Mouse (Mus musculus): ENCODE measurements around the gene Ascc3.
A peak's percentile ranks its signal among the peaks of the same experiment; 100 is the strongest.

The Ascc3 gene

GRCm38 (mm10) chr10:50592355-50593293 lies at the start of gene Ascc3:
Ascc3 (plus strand) TSS chr10:50592669.
- peak; percentile 93 for DNase-seq (ENCODE audit: low read depth, low spot score)

DNA sequence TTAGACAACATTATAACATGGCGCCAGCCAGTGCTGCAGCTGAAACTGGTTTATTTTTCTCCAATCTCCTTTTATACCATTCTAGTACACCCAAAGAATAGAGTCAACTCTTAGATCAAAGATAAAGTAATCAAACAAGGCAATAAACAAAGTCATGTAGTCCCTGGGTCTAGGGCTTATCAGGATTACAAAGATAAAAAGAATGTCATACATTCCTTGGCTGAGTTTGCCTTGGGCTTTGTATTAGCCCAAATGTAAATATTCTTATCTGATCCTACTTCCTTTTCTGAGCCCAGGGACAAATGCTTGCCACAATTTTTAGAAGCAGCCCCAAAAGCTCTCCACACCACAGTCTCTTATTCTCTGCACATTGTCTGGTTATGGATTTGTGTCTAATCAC lies 7.7 kb upstream of the Ascc3 start:
- DNase-seq (ENCODE audit: low read depth, low spot score): no peak

- no peak for DNase-seq (ENCODE audit: low read depth, low spot score)
These were observed 5.9 kb upstream of the Ascc3 start for GRCm38 (mm10) chr10:50586556-50586955.

GRCm38 (mm10) chr10:50593371-50593770 lies 902 bp downstream of the Ascc3 start:
- DNase-seq (ENCODE audit: low read depth, low spot score): no peak

- DNase-seq (ENCODE audit: low read depth, low spot score): no peak
These were observed 2.9 kb downstream of the Ascc3 start for GRCm38 (mm10) chr10:50595340-50595739.

DNA sequence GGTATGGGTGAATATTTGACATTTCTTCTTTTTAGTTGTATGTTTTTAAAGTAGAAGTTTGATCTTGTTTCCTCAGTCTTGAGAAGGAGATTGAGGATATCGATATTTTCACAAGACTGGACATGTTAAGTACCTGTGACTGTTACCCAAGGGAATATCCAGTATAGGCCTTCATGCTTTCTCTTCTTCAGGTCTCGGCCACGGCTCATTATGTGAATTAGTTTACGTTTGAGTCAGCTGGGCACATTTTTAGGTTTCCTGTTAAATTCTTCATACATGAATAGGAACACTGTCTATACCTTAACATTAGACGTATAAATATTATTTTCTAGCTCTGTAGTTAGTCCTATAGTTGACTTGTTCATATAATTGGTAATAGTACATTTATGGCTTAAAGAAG lies 12.4 kb downstream of the Ascc3 start:
- no peak for DNase-seq (ENCODE audit: low read depth, low spot score)

DNA sequence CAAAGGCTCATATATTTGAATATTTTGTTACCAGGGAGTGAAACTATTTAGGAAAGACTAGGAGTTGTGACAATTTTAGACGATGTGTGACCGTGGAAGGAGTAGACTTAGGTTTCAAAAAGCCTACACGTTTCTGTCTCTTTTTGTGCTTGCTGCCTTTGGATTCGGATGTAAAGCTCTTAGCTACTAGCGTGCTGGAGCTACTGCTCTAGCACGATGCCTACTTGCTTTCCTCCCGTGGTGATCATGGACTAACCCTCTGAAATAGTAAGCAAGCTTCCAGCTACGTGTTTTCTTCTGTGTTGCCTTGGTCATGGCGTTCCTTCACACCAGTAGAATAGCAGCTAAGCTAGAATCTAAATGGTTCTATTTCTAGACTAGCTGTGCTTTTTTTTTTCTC lies 21.4 kb downstream of the Ascc3 start:
- DNase-seq (ENCODE audit: low read depth, low spot score): peak; percentile 25

- no peak for DNase-seq (ENCODE audit: low read depth, low spot score)
These were observed 33.4 kb downstream of the Ascc3 start for GRCm38 (mm10) chr10:50625874-50626273.

- DNase-seq (ENCODE audit: low read depth, low spot score): no peak
These were observed 47.1 kb downstream of the Ascc3 start for GRCm38 (mm10) chr10:50639607-50640006.

- DNase-seq (ENCODE audit: low read depth, low spot score): no peak
These were observed 58.1 kb downstream of the Ascc3 start for GRCm38 (mm10) chr10:50650612-50651011.

GRCm38 (mm10) chr10:50653551-50653950 lies 61.1 kb downstream of the Ascc3 start:
- no peak for DNase-seq (ENCODE audit: low read depth, low spot score)

GRCm38 (mm10) chr10:50657352-50657751 lies 64.9 kb downstream of the Ascc3 start:
- peak; percentile 61 for DNase-seq (ENCODE audit: low read depth, low spot score)

GRCm38 (mm10) chr10:50671517-50671916 lies 79.0 kb downstream of the Ascc3 start:
- peak; percentile 95 for DNase-seq (ENCODE audit: low read depth, low spot score)

GRCm38 (mm10) chr10:50690324-50690723 lies 97.9 kb downstream of the Ascc3 start:
- no peak for DNase-seq (ENCODE audit: low read depth, low spot score)

- peak; percentile 40 for DNase-seq (ENCODE audit: low read depth, low spot score)
These were observed 106.5 kb downstream of the Ascc3 start for GRCm38 (mm10) chr10:50698836-50699433.

- DNase-seq (ENCODE audit: low read depth, low spot score): no peak
These were observed 109.3 kb downstream of the Ascc3 start for GRCm38 (mm10) chr10:50701736-50702135.

DNA sequence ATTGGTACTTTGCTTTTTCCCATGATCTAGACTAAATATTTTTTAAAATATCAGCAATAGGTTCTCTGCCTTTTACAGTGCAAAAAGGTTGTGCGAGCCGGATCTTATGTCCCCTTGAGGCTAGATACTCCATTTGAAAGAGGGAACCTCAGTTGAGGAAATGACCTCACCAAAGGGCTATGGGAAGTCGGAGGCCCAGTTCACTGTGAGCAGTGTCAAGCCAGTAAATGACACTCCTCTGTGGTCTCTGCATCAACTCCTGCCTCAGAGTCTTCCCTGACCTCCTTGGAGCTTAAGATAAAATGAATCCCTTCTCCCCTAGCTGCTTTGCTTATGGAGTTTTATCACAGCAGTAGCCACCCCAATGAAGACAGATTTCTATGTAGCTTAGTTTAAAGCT lies 109.9 kb downstream of the Ascc3 start:
- no peak for DNase-seq (ENCODE audit: low read depth, low spot score)

- DNase-seq (ENCODE audit: low read depth, low spot score): peak; percentile 82
These were observed 111.7 kb downstream of the Ascc3 start for GRCm38 (mm10) chr10:50704202-50704601.

DNA sequence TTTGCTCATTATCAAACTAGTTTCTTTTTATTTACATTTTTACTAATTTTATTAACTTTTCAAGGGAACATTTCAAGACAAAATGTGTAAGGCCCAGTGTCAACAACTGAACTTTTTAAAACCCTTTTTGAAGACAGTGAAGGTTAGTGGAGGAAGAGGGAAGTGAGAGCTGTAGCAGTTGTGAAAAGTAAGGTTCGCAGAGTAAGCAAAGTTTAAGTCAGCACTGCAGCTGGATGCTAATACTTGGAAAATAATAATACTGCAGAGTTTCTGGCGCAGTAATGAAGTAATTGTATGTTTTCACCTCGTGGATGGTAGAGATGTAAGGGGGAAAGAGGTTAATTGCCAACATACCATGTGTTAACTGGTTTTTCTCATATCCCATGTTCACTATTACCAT lies 112.4 kb downstream of the Ascc3 start:
- DNase-seq (ENCODE audit: low read depth, low spot score): no peak

DNA sequence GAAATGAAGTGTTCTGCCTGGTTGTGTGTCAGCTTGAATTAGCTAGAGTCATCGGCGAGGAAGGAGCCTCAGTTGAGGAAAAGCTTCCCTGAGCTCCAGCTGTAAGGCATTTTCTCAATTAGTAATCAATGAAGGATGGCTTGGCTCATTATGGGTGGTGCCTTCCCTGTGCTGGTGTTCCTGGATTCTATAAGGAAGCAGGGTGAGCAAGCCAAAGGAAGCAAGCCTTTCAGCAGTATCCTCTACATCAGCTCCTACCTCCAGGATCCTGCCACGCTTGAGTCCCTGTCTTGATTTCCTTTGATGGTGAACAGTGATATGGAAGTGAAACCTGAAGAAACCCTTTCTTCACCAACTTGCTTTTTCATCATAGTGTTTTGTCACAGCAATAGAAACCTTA lies 118.8 kb downstream of the Ascc3 start:
- peak; percentile 8 for DNase-seq (ENCODE audit: low read depth, low spot score)

DNA sequence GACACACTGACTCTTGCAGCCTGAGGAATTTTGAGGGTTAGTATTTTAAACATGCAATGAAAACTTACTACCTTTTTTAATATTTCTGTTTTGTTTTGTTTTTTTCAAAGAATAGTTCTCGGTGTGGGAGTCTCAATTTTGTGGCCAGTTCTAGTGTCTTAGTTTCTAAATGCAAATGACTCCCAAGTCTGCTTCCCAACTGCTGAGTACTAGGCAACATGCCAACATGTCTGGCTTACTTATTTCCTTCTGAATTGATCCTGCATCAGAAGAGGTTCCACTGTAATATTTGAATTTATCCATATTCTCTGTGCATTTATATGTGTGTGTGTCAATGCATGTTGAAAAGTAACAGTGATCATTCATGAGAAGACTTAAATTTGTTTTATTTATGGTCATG lies 119.3 kb downstream of the Ascc3 start:
- peak; percentile 51 for DNase-seq (ENCODE audit: low read depth, low spot score)

DNA sequence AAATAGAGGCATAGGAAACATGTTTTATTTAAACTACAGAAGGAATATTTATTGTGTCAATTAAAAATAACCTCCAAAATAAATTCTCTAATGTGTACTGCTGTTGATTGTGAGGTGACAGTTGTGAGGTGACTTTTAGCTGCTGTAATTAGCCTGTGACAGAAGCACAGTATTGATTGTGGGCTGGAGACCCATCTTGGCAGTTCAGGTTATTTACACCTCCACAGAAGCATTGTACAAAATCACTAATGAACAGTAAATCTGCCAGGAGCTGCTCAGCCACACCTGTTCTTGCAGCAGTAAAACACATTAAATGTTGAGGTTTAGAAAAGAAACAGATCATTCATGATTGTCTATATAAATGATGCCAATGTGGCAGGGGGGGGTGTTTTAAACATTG lies 141.0 kb downstream of the Ascc3 start:
- DNase-seq (ENCODE audit: low read depth, low spot score): no peak

DNA sequence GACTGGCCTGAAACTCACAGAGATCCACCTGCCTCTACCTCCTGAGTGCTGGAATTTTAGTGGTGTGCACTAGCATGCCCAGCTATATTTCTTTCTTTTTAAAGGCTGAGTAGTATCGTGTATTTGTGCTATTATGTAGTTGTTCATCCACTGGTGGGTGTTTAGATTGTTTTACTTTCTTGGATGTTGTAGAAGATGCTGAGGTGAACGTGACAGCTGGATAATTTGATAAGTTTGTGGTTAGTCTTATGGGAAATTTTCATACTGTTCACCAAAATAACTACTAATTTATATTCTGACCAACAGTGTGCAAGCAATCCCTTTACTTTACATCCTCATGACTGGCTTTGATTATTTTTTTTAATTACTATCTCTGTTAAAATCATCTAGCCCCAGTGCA lies 169.6 kb downstream of the Ascc3 start:
- DNase-seq (ENCODE audit: low read depth, low spot score): no peak

Data from brain, adult 2 months (tissue).